Mouse (Mus musculus) lung, postnatal 25 days (tissue): ENCODE results near the gene Gpm6b.

Experiments
- DNase-seq: peaks from one replicate; pipeline ENCODE4 v3.0.0; 2022; ENCODE audit warnings: low spot score

The Gpm6b gene

DNA sequence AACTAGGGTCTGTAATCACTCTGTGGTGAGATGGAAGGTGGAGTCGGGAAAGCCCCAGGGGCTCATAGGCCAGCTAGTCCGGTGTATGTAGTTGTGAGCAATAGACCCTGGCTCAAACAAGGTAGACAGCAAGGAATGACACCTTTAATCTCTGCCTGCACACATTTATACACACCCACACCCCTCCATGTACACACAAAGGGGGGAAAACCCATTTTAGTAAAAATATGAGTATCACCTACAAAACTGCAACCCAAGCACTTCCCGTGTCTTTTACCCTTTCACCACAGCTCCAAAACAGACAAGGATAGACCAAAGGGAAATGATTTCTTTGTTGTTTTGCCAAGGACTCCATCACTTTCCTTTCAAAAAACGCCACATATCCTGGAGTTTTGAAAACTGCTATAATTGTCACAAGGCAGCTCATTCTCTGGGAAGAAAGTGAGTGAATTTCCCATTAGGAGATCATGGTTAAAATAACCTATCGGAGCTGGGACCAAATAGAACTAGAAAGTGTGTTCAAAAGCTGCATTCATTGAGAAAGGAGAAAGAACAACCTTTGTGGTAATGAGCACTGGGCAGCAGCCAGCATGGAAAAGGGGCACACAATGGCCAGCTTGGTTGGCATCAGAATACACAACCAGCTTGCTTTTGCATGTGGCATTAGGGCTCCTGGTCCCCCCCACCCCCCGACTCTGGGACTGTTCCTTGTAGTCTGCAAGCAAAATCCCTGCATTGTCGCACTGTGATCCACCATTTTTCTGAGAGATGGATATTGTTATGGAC, 68.9 kb downstream of the Gpm6b start:
- no peak for DNase-seq

DNA sequence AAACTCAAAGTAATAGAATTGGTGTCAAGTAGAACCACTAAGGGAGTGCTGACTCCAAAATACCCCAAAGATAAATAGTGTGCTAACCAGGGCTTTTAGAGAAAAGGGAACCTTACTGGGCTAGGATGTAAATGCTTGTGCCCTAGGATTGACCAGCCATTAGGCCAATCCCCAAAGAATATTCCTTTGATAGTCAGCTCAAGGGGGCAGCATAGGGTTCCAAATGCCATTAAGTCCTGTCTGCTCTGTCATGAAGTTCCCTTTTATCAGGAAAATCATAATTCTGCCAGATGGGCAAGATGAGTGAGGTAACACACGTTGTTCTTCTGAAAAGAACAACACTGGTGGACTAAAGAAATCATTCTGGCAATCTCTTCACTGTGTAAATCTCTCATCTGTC, 70.1 kb downstream of the Gpm6b start:
- no peak for DNase-seq

DNA sequence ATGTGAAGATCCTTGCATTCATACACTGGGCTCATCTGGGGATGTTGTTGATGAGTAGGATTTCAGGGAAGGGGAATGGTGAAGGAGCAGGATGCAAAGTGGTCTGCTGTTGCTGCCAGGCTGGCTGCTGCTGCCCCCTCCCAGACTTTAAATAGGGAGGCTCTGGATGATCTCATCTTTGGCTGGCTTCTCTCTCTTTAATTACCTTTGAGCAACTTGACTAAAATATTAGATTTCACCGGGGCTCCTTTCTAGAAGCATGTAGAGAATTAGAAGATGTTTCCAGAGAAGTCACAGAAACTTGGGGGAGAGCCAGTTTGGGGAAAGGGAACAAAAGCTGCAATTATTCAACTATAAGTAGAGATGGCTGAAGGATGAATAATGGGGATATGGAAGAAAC, 76.5 kb downstream of the Gpm6b start:
- no peak for DNase-seq

DNA sequence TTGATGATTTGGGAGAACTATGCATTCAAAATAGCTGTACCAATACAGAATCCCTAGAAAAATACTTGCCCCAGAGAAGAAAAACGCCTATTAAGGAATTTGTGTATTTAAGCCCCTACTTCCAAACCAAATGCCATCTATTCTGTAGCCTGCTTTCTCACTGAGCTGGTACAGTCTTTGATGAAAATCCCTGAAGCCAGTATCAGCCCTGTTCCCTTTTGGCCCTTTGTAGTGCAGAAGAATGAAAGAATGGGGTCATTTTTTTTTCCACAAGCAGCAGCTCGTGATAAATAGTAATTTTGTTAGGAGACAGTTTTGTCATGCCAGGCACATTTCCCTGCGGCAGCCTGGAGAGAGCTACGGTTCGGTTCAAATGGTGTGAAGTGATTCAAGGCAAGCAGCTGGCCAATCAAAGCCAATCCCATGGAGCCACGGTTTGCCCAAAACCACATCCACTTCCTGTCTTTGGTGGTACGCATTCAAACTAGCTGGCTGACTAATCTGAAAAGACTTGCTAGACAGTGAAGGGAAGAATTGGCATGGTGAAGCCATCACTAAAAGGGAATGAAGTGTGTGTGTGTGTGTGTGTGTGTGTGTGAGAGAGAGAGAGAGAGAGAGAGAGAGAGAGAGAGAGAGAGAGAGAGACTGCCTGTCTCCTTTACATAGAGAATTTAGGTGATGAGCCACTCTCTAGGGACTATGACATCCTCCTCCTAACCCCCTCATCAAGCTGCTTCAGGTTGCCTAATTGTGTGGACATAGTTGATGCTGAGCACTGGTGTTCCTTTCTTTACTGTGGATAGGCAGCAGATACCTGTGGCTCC, 78.1 kb downstream of the Gpm6b start:
- DNase-seq, result no peak

DNA sequence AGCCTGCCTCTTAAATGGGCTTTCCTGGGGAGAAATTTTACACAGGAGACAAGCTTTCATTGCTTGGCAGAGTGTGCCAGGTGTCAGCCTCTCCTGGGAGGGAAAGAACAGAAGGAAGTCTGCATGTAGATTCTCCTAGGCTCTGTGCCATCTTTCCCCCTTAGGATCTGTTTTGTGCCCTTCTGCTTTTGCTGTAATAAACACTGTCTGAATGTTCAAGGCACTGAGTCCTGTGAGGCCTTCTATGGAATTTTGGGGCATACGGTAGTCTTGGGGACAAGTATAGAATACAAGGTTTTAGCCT, 78.6 kb downstream of the Gpm6b start:
- no peak for DNase-seq

GRCm38 (mm10) chrX:166323226-166323625, 84.5 kb downstream of the Gpm6b start:
- DNase-seq, result no peak

GRCm38 (mm10) chrX:166327621-166328020, 88.9 kb downstream of the Gpm6b start:
- no peak for DNase-seq

DNA sequence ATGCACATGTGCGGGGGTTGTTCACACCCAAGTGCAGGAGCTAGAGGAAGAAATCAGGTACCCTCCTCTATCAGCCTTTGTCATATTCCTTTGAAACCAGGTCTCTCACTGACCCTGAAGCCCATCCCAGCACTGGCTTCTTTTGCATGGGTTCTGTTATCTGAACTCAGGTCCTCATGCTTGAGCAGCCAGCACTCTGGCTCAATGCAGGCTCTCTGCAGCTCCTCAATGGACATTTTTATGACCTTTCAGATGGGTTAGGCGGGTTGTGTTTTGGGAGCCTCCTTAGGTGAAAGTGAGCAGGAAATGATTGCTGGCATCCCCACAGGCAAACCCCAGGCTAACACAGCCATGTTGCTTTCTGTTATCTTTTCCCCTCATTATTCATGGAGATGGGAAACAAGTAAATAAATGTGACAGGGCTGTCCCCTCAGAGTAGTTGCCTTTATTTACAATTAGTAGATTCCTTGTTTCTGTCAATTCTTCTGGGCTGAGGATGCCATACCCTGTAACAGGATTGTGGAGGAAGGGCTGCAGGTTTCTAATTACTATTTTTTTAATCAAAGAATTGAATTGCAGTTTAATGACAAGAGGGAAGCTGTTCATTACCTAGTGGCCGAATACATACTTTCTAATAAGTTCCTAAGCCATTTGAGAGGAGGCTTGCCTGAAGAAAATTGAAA, 89.6 kb downstream of the Gpm6b start:
- DNase-seq, result no peak

- no peak for DNase-seq
These were observed 90.3 kb downstream of the Gpm6b start for GRCm38 (mm10) chrX:166328904-166329451.

DNA sequence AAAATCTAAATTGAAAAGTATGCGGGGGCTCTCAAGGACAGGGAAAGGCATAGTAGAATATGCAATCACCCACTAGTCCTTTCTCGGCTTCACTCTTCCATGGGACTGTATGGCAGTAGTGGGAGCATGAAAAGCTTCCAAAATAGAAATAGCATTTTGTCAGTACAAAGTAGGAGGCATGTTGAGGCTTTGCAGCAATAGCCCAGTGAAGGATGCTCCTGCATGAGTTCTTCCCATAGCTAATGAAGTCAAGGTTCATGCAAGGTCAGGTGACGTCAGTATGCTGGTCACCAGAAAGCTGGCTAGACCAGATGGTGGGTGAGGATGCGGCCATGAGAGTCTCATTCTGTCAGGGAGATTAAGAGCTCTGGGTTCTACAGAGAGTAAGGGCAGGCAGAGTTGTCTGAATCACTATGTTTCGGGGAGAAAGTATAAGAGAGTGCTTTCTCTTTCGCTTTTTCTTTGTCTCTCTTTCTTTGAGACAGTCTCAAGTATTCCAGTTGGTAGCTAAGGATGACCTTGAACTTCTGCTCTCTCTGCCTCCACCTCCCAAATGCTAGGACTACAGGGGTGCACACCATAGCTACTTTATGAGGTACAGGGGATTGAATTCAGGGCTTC, 95.9 kb downstream of the Gpm6b start:
- DNase-seq, result no peak

DNA sequence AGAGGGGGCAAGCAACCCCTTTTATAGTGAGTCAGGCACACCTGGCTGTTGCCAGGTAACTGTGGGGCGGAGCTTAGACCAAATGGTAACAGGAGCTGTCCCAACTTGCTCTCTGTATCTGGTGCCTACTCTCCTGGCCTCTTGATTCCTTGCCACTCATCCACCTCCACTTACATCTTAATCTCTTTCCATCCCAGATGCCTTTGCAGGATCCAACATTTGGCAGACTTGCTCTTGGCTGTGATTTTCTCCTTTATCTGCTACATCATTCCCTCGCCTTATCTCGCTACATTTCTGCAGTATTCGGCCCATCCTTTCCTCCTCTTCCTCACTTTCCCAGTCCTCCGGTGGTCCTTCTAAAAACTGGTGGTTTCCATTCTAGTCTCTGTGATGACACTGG, 99.6 kb downstream of the Gpm6b start:
- DNase-seq, result no peak

- no peak for DNase-seq
These were observed 100.2 kb downstream of the Gpm6b start for GRCm38 (mm10) chrX:166338784-166339520.

GRCm38 (mm10) chrX:166339911-166340310, 101.2 kb downstream of the Gpm6b start:
- no peak for DNase-seq

DNA sequence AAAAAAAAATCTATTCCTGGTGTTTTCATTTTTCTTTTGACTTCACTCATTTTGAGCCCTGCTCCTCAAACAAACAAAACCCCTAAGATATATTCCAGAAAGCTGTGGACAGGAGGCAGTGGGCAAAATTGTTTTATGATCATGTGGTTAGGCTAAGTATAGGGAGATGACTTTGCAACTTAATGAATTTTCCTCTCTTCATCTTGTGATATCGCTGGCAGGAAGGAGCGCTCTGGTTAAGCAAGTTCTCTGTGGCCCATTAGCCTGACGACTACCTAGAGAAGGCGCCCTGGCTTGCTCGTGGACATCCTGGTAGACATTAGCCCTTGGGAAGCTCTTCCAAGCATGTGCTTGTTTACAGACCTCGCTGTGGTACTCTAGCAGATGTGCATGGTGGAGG, 103.1 kb downstream of the Gpm6b start:
- no peak for DNase-seq

GRCm38 (mm10) chrX:166344228-166345015, 105.7 kb downstream of the Gpm6b start:
- no peak for DNase-seq

DNA sequence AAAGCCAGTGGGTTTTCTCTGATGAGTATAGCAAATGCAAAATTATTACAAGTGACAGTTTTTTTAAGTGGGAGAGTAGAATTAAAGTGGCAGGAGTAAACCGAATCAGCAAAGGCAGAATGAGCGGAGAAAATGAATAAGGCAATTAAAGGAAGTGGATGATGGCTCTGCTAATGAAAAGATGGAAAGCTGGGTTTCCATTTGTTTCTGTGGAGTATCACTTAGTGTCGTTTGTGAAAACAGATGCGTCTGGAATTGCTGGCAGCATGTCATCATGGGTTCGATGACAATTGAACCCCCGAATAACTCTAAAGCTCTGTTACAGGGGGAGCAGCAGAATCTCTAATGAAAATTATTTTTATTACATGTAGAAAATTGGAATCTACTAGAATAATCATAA, 109.4 kb downstream of the Gpm6b start:
- DNase-seq, result no peak

DNA sequence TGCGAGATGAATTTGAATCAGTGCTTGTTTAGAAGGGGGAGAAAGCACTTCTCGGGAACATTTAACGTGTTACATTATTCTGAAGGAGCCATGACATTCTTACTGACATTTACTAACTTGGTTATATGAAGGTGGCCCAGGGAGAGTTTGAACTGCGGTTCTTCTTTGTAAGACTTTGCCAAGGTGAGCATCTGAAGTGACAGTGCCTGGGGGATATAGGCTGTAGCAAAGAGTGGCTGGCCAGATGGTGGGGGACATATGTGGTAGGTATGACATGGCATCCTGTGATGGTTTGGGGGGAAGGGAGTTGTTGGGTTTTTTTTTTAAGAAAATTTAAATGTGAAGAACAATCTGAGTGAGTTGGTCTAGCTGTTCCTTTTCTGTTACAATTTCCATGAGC, 109.9 kb downstream of the Gpm6b start:
- DNase-seq, result no peak

GRCm38 (mm10) chrX:166351790-166352189, 113.1 kb downstream of the Gpm6b start:
- peak; percentile 63 for DNase-seq

- no peak for DNase-seq
These were observed 114.7 kb downstream of the Gpm6b start for GRCm38 (mm10) chrX:166353412-166353811.

- DNase-seq, result no peak
These were observed 116.2 kb downstream of the Gpm6b start for GRCm38 (mm10) chrX:166354913-166355312.

DNA sequence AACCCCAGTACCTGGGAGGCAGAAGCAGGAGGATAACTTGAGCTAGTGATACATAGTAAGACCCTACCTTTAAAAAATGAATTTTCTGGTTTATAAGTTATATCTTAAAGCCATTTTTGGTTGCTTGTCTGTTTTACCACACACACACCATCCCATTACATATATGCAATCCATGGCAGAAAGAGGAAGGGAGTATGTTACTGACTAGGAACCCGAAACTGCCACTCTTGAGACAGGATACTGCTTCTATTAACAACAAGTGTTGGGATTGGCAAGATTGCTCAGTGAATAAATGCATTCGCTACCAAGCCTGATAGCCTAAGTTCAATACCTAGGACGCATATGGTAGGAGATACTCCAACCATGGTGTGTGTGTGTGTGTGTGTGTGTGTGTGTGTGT, 117.6 kb downstream of the Gpm6b start:
- DNase-seq, result no peak
